Mouse (Mus musculus): ENCODE measurements at regions not wholly inside any gene's neighbourhood (a gene's known extent, or its start where the extent isn't known, plus 50 kb on each side); places are given as distances from the start of the nearest gene placed in this dataset.
A peak's percentile ranks its signal among the peaks of the same experiment; 100 is the strongest.

- TF ChIP-seq CTCF (IDR thresholded peaks at IDR 0.05; ENCODE audit: low read depth) (peak; percentile 99), EP300 (IDR thresholded peaks at IDR 0.05; ENCODE audit: low read depth) (no peak)
Observed at GRCm38 (mm10) chr1:155006539-155007486, 92.6 kb downstream of the Ier5 start.
